Mouse (Mus musculus) gastrocnemius, postnatal 4 days (tissue): ENCODE measurements around the gene Gsto1. TPM values are rescaled to one million over a fixed set of nuclear protein-coding genes. Genes with fewer than 3 reads are reported as not detected.

ENCODE experiments used
- DNase-seq, 2 experiments: peaks; one replicate each; pipeline ENCODE4 v3.0.0; 2021 to 2022; ENCODE audit warnings: low spot score in 2 of 2, mixed read lengths in 2 of 2
- total RNA-seq, 2 experiments: library from RNA; stranded (reverse); gene quantifications; 2 replicates each; pipeline ENCODE4 v1.2.3; 2021

Gsto1 gene
- total RNA-seq, 2 experiments from 2014 or later, result 30.0 to 34.3 TPM

DNA sequence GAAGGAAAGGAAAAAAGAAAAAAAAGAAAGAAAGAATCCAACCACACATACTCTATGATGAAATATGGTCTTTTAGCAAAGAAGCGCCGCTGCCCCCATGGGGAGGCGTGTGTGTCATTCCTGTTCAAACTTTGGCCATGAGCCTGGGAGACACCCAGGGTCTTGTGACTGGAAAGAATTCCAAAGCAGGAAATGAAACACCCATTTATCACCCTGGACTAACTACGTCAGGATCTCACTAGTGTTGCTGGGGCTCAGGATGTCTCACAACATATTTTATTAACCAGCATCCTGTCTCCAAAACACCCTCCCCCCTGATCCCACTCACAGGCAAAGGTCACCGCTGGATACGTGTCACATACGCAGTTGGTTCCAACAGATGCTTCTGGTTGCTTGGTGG is 31.8 kb downstream of the Gsto1 start:
- DNase-seq, result no peak

DNA sequence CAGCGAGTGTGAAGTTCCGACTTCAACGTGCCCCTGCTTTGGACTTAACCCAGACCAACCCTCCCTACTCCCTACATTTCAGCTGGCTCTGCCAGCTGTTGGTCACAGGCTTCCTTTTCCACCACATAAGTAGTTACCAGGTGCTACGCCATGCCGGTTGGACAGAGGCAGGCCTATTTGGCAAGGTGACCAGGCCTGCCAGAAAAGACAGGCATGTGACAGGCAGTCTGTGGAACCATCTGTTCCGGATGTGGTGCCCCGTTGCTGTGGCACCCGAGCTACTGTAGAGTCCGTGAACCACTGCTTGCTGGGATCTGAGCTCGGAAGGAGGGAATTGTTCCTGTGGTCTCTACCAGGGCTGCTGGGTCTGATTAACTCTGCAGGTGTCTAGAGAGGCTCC is 32.6 kb downstream of the Gsto1 start:
- no peak for DNase-seq

DNA sequence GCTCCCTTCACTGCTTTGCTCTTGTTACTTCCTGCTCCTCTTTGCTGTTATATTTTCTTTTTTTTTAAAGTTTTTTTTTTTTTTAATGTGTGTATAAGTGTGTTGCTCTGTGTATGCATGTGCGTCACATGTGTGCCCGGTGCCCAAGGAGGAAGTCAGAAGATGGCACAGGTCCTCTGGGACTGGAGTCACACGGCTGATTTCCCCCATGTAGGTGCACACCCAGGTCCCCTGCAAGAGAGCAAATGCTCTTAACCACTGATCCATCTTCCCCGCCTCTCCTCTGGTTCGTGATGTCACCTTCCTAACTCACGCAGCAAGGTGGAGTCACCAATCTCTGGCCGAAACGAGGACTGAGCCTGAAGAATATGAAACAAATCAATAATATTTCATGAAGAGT is 33.3 kb downstream of the Gsto1 start:
- no peak for DNase-seq

DNA sequence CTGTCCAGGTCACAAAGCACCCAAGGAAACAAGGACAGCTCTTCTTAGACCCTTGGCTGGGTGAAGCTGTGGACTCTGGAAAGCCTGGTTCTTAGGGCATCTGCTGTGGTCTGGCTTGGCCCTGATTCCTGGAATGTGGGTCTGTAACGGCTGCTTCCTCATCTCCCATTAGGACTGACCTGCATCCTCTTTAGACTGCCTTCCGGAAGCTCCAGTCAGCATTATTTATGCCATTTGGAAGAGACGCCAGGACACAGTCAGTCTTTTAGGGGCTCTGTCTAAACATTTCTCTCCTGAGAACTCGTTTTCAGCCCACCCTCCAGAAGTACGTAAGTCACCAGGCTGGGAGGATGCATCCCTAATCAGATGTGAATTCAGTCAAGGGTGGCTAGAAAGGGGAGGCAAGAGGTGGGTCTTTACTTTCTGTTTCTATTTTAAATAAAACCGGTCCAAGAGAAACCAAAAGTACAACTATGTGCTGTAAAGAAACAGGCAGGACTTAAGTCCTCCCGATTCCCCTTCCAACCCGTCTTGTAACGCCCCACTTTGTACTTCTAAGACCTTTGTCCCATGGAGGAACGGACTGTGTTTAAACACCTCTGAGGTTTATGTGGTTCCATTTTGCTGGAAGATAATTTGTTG is 35.8 kb downstream of the Gsto1 start:
- DNase-seq, result no peak

DNA sequence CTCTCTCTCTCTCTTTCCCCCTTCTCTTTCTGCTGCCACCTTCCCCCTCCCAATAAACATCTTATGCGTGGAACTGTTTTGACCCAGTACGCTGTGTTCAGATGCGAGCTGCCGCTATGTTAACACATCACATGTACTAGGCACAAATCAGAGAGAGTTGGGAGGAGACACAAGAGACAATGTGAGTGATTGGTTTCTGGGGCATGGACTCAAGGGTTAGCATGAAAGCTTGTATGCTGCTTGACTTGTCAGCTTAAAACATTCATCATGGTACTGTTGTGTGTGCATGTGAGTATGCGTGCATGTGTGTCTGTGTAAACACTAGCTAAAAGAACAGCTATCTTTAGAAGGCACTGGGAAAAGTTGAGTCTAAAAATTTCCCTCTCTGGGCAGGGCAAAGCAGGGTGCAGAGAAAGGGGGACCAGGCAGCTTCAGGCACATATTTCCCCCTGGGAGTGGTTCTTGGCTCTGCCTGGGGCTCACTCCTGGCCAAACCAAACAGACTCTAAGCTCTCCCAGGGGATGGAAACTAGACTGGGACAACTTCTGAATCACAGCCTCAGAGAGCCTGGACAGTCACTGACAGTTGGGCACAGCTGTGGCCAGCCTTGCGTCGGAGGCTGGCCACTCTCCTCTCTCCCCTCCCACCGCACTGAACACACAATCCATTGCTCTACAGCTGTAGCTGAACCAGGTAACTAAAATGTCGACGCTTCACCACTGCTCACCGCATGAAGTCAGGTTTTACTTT is 37.0 kb downstream of the Gsto1 start:
- DNase-seq, result no peak

DNA sequence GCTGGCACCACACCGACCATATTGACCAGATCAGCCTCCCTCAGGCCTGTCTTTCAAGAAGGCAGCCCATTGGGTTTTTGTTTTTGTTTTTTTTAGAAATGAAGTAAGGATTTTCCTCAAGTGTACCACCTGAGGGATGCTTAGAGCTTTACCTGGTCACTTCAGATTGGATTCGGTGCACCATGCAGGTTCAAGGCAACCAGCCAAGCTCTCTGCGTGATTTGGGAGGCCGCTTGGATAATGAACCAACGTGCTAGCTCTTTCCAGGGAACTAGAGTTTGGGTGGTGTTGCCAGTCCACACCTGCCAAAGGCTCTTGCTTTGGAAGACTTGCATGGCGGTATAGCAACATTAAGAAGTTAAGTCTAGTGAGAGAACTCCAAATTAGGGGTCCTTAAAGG is 38.3 kb downstream of the Gsto1 start:
- no peak for DNase-seq

DNA sequence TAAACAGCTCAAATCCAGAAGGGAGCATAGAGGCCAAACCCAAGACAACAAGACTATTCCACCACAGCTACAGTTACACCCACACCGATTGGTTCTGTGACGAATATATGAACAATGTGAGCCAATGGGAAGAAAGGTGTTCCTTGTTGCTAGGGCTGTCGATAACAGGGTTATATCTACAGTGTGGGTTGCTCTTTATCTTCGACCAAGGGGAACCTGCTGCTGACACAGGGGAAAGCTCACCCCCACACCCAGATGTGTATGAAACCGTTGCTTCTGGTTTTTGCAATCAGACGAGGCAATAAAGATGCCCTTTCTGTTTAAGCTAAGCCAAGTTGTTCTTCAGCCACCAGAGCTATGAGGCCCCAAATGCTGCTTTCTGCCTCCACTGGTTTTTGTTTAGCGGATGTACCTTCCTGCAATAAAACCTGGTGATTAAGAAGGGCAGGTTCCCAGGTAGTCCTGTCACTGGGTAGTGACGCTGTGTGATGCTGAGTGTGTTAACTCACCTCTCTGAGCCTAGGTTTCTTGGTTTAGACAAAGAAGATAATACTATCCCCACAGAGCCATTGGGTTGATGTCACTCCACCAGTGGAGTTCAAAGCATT is 43.8 kb downstream of the Gsto1 start:
- DNase-seq, result no peak

DNA sequence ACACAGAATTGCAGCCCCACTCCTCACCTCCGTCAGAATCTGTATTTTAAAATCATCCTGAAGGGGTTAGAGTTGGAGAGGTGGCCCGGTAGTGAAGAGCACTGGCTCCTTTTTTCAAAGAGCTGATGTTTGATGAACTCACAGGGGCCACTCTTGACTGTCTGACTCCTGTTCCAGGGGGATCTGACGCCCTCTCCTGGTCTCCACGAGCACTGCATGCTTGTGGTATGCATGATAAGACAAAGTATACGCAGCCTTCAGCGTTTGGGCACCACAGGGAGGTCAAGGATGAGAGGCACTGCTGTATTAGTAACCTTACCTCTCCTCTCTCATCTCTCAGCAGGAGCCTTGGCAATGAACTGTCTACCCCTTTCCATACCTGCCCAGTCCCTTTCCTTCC is 45.2 kb downstream of the Gsto1 start:
- no peak for DNase-seq

DNA sequence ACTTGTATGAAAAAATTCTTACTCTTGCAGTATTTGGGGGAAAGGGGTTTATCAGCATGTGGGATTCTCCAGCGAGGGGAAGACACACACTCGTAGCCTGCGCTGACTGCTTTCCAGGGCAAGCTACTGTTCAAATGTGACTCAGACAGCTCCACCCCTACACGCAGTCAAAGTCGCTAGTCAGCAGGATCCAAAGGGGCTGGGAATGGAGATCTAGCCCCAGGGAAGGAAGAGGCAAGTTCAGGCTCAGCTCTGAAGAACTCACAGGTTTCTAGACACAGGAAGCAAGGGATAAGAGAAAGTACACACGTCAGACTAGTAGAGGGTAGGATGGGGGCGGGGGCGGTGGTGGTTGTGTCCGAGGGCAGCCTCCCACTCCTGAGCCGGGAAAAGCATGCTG is 45.8 kb downstream of the Gsto1 start:
- DNase-seq, result no peak

DNA sequence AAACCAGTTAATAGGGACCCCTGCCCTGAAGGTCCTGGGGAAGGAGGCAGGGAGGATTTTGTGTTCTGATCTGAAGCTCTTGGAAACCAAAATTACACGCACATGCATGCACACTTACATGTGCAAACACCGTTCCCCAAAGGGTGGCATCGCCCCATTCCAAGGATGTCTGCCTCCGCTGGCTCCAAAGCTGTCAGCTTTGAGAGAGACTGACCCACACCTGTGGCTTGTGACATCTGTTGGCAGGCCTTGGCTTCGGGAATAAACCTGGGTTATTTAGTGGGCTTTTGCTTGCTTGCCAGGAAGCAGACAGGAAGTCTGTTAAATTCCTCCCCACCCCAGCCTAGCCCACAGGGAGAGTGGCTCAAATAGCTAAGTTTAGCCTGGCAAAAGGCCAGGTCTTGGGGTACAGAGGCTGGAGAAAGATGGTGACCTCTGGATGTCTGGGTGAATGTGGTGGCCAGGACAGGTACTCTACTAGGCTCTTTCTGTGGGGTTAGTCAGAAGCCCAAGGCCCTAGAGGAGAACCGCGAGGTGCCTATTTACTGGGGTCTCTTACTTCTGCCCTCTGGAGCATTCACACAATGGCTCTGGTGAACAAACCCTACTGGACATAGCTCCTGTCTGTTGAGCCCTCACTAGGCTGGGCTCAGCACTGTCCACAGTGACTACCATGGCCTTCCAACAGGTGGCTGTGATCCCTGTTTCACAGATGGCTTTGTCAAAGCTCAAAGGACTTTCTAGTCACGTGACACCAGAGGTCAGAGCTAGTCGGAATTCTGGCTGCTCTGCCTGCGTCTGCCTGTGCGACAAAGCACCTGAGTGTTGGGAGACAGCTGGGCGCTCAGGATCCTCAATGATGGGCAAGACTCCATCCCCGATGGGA is 47.8 kb downstream of the Gsto1 start:
- DNase-seq, result no peak

DNA sequence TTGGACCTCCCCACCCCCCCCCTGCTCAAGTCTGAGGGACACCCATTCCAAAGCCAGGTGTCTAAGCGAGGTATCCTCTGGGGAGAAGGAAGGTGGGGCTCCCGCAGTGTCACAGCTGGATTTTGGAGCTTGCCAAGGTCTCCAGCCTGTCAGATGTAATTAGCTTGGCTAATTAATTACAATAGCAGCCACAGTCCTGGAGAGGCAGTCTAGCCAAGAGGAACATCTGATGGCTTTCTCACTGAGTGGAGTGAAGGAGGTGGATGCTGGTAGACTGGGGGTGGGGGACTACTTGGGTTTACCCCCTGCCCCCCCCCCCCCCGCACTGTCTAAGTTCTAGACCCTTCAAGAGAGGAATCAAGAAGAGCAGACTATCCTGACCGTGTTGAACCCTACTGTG is 48.9 kb downstream of the Gsto1 start:
- no peak for DNase-seq

DNA sequence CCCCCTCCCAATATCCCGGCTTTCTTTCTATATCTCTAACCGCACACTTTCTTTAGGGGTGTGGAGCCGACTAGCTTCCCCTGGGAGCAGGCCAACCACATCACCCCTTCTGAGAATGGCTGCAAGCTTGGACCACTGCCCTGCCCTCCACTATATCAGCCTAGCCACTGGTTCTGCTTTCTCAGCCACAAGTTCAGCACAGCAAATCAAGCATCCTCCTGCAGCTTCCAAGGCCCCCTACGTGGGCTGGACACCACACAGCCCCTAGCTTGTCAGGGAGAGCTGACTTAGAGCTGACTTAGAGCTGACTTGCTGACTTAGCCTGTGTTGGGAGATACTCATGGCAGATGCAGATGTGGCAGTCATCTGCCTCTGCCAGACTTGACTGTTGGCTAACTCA is 50.3 kb downstream of the Gsto1 start:
- DNase-seq, result no peak

DNA sequence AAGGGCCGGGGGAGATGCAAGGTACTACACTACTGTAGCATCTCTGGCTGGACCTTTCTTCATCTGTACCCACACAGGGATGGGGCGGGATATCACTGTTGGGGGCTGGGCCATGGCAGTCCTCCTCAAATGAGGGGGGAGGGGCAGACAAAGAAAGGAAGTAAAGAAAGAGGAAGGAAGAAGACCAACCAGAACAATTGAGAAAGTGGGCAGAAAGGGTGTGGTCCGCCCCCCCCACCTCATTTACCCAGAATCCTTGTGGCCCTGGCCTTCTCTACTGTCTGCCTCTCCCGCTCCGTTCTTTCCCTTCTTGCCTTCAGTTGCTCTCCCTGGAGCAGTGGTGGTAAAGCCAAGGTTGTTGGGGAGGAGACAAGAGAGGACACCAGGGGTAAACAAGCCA is 50.8 kb downstream of the Gsto1 start:
- DNase-seq, result no peak

DNA sequence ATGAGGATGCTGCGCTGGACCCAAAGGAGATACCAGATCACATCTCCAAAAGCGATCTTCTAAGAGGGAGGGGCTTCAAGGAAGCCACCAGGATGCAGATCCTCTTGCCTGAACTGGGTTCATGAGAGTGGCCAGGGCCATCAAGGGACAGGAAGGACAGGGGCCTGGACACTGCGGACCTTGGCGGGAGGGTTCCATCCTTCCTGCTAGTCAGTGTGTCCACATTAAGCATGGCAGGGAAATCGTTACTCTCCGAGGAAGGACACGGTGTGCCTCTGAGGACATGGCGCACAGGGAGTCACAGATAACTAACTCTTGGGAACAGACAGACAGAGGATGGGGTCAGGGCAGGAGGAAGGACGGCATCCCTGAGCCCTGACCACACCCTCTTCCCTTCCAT is 52.8 kb downstream of the Gsto1 start:
- DNase-seq, result no peak

DNA sequence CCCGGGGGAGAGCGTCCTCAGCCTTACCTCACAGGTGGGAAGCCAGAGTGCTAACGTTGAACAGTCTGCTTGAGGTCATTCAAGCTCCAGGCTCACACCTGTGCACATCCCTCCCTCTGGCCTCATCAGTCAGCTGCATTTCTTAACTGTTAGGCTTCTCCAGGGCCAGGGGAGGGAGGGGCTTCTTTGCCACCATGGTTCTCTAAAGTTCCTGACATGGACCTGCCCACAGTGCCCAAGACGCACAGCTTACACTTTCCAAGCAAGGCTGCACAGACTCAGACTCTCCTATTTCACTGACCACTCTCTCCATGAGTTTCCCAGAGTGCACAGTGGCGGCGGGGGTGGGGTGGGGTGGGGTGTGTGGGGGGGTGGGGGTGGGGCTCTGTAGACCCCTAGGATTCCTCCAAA is 54.2 kb downstream of the Gsto1 start:
- no peak for DNase-seq

DNA sequence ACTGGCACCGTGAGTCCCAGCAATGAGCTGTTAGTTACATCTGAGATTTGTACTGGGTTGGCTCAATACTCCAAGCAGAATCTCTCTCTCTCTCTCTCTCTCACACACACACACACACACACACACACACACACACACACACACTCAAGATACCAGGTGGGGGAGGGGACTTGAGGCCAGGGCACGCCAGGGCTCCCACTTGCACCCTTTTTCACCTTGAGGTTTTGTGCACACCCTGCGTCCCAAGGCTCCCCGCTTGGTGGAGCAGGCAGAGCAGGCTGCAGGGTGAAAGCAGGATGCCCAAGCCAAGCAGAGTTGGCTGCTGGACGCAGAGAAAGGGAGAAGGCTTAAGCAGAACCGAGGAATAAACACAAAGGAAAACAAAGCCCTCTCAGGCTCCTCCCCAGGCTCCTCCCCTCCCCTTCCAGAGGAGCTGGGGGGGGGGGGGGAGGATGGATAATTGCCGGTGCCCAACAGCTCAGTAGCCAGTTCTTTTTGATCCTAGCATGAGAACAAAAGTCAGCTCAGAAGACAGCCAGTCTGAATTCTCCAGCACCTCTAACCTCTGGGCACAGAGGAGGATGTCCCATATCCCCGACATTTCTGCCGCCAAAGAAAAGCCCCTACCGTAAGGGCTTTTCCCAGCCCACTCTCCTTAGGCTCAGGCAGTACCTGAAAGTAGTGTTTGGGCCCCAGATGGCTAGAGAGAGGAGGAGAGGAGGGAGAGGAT is 54.8 kb downstream of the Gsto1 start:
- DNase-seq, result no peak

DNA sequence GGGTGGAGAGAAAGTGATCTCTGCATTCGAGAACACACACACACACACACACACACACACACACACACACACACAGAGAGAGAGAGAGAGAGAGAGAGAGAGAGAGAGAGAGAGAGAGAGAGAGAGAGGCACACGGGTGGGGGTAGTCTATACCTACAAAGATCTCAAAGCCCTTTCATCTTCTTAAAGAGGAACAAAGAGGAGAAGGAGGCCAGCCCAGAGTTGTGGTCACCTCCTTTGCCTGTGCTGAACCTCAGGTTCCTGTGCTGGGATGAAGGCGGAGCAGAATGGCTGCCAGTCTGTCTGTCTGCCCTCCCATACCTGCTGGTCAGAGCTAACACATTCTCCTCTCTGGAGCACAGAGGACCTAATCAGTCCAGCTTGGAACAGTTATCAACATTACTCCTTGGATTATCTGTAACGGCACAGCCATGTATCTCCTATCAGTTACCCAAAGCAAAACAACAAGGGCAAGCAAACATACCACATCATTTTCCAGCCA is 55.4 kb downstream of the Gsto1 start:
- no peak for DNase-seq

DNA sequence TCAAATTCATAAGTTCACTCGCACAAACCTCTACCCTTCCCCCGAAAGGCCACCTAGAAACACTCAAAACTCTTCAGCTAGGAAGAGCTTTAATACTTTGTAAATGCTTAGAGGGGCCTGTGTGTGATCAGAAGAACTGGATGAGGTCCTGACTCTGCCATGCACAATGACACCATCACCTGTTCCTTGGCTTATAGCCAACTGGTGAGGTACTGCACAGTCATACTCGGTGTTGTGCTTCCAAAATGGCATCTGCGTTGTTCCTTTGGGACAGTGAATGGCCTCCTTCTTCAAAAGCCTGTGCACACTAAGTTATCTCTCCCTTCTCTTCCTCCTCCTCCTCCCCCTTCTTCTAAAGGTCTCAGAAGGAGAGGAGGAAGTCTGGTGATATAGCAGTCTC is 56.0 kb downstream of the Gsto1 start:
- DNase-seq, result no peak

DNA sequence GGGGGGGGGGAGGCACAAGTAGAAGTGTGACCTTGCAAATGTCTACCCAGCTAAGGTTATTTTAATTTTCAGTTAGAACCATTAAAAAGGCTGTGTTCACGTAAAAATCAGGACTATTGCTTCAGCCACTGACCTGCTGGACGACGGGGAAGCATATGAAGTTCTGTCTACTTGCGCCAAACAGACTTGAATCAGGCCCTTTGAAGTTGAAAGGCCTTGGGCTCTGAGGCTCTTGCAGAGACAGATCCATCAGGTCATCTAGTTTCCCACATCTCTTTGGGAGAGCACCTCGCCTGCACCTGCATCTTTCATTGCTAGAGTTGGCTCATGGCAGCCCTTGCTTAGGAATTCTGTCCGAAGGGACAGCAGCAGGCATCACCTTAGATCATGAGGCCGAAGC is 58.6 kb downstream of the Gsto1 start:
- no peak for DNase-seq

DNA sequence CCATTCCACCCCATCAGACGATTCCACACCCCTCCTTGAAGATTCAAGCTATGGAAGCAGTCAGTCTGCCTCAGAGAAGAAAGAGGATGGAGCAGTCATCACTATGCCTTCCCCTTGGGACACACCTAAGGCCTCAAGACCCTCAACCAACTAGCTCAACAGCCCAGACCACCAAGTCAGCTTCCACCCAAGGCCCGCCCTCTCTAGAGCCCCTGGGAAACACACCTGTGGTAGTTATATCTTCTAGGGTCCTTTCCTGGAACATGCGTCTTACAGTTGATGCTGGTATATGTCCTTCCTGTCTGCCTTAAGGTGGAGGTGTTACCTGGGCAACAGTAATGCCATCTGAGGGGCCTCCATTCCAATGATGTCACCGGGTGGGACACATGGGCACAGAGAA is 59.4 kb downstream of the Gsto1 start:
- DNase-seq, result no peak
